Mouse (Mus musculus): ENCODE measurements at regions not wholly inside any gene's neighbourhood (a gene's known extent, or its start where the extent isn't known, plus 50 kb on each side); places are given as distances from the start of the nearest gene placed in this dataset. TPM values are rescaled to one million over a fixed set of nuclear protein-coding genes. Genes with fewer than 3 reads are reported as not detected.

Small RNAs in the stretch of these regions (microRNA-seq; reads per million reads assigned to microRNA genes)
- gene Mir8117: not detected
